Mouse (Mus musculus): Measurements from ENCODE around the gene Tenm1. TPM values are rescaled to one million over a fixed set of nuclear protein-coding genes. Genes with fewer than 3 reads are reported as not detected.

Gene Tenm1
- polyA plus RNA-seq (2012; rRNA removed) = 0.03 TPM in 1 of 2 replicates, not detected in the other

DNA sequence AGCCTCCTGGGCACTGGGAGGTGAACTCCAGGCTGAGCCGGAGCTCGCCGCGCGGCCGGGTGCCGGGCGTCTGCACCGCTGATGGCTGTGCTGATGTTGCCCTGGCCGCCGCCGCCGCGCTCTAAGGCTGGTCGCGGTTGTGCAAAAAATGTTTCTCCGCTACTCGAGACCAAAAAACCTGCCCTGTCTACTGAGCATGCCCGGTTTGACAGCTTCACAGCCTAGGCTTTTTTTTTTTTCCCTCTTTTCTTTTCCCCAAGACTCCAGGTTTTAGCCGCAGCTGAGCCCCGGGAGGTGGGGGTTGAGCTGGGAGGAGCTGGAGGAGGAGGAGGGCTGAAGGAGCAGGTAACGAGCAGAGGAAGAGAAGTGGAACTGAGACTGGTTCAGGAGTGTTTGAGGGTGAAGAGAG is at the start of gene Tenm1:
Tenm1 (minus strand) TSS at position 272 of the 409 bp plus-strand sequence.

DNA sequence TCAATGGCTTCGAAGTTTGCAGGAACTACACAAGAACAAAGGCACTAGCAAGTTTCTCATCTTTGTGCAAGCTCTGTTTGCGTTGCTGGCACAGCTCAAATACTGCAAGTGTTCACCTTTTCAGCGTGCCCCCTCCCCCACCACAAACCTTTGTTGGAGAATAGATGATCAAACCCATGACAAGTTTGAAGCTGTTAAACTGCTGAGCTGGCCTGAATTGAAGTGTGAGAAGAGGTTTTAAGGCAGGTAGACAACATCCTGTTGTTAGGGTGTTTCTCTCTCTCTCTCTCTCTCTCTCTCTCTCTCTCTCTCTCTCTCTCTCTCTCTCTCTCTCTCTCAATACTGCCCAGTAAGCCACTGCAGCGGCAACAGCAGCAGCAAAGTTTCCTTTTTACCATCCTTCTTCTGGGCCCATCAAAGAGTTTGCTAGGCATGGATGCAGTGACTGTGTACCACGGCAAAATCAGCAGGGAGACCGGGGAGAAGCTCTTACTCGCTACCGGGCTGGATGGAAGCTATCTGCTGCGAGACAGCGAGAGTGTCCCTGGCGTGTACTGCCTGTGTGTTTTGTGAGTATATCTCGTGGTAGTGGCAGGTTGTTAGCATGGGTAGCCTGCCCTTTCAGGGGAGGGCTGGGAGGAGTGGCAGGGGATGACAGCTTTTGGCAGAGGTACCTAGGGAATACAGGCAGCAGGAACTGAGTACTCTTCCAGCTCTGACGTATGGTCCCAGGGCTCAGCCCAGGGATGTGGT is 926.5 kb downstream of the Tenm1 start, which contains the start of gene Sh2d1a:
Sh2d1a (plus strand) TSS at position 163 of the 753 bp plus-strand sequence.

DNA sequence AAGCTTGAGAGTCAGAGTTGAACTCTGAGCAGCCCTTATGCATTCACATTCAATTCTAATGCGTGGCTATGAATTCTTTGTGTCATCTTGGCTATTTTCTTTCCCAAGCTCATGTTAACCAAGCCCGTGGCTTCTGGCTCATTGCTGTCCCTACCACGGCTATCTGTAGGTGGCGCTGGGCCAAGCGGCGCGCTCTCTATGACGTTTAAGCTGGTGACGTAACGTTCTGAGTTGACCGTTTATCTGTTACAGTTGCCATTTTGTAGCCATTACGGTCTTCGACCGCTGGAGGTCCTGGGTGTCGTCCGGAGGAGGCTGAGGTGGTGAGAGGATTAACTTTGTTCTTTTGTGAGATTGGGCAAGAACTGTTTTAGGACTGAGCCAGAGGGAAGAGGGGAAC is 939.5 kb downstream of the Tenm1 start, which contains the start of gene Tex13c2:
Tex13c2 (plus strand) TSS at position 246 of the 400 bp plus-strand sequence.

Other genes with a start within 250 kb of the Tenm1 start
- not detected in 2 replicates for gene Tex13c1, start 162.0 kb upstream of the Tenm1 start, polyA plus RNA-seq (2012; rRNA removed)

Measured in colon, adult 2 months (tissue).